Mouse (Mus musculus): Measurements from ENCODE around the gene Mrpl35. TPM values are rescaled to one million over a fixed set of nuclear protein-coding genes. Genes with fewer than 3 reads are reported as not detected.

The Mrpl35 gene
- polyA plus RNA-seq, 1 experiment from 2014 or later, result 59.7 TPM

DNA sequence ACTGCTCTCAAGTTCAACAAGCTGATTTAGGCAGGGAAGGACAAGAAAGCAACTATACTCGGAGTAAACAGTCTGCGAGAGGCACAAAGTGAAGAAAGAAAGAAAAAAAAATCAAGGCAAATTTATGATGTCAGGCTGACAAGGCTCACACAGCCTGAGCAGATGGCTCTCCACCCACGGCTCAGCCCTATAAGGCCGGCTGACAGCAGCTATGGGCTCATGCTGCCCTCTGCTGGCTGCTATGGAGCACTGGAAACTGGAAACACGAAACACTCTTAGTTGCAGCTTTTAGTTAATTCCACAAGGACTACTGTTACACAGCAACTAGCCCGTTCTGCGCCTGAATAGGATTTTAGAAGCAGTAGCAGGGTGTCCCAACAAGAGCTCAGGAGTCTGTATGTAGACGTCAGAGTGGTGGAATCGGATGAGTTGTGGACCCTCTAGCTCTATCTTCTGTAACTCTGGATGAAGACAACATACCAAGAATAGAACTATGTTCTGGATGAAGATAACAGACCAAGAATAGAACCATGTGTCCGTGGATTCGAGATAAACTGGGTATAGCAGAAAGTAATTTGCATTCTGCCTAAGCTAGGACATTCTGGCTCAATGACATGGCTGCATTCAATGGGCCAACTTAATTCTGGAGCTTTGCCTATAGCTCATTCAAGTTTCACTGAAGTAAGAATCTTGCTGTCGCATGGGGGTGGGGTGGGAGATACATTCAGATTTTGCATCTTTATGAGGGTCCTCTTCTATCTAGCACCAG is 22.5 kb downstream of the Mrpl35 start:
- H3K4me2 ChIP-seq (ENCODE audit: low read depth), result no peak overlapping the region
- ATAC-seq (ENCODE audit: insufficient read depth, low FRiP score, low TSS enrichment) (peak; percentile 90), DNase-seq (ENCODE audit: low spot score) (peak; percentile 81)
- H3K27ac ChIP-seq (ENCODE audit: low read depth, low read length), result no peak overlapping the region
- no peaks in the 10 kb centered on the region for H3K9me3 ChIP-seq (ENCODE audit: control insufficient read depth, low read length)
- H3K36me3 ChIP-seq (ENCODE audit: control insufficient read depth, insufficient read depth, low read length), result no peaks in the 10 kb centered on the region
- no peak overlapping the region for H3K9ac ChIP-seq (ENCODE audit: low read length)
- H3K27me3 ChIP-seq (ENCODE audit: control insufficient read depth, insufficient read depth, low read length), result no peaks in the 10 kb centered on the region
- no peaks in the 10 kb centered on the region for H3K4me1 ChIP-seq (ENCODE audit: control insufficient read depth, insufficient read depth, low read length)
- WGBS, result 27% methylated on average over 12 of the region's 12 CpGs
- no peak overlapping the region for H3K4me3 ChIP-seq (ENCODE audit: low read depth, low read length)

DNA sequence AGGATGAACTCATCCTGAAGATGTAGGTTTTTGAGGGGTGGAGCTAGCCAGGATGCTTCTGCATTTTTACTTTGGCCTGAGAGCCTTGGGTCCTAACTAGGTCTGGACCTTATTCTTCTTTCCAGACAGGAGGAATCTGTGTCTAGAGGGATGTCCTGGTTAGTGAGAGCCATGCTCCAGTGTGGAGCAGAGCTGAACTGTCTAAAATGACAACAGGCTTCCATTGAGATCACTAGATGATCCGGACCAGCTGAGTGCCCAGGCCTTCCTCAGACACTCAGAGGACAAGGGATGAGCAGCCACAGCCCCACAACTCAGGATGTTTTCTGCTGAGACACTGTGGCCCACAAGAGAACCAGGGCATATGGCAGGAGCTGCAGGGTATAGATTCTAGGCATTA is 23.2 kb downstream of the Mrpl35 start:
- no peak for DNase-seq (ENCODE audit: low spot score)
- H3K4me1 ChIP-seq (ENCODE audit: control insufficient read depth, insufficient read depth, low read length), result no peaks in the 10 kb centered on the region
- no peaks in the 10 kb centered on the region for H3K36me3 ChIP-seq (ENCODE audit: control insufficient read depth, insufficient read depth, low read length)
- no peak overlapping the region for H3K4me3 ChIP-seq (ENCODE audit: low read depth, low read length)
- WGBS, result 96% methylated on average over 1 of the region's 1 CpGs
- H3K27me3 ChIP-seq (ENCODE audit: control insufficient read depth, insufficient read depth, low read length), result no peaks in the 10 kb centered on the region
- no peaks in the 10 kb centered on the region for H3K9me3 ChIP-seq (ENCODE audit: control insufficient read depth, low read length)
- no peak overlapping the region for H3K9ac ChIP-seq (ENCODE audit: low read length)
- no peak overlapping the region for H3K4me2 ChIP-seq (ENCODE audit: low read depth)
- H3K27ac ChIP-seq (ENCODE audit: low read depth, low read length), result no peak overlapping the region
- ATAC-seq (ENCODE audit: insufficient read depth, low FRiP score, low TSS enrichment), result peak; percentile 43; the same call in 1 of the 2 replicates

DNA sequence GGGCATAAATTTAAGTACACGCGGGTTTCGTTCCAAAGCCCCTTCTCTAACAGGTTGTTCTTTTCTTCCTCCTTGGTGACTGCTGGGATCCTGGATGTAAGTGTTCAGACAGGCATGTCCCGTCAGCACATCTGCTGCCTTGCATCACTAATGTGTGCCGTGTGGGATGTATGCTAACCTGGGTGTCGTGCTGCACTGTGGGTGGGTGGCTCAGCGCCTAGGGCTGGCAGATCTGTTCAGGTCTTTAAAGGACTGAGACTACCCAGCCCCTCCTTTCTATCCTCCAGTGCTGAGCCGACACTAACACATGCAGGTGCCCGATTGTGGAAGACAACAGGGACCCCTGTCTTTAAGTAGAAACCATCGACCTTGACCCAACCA is 25.1 kb downstream of the Mrpl35 start:
- 77% methylated on average over 10 of the region's 10 CpGs for WGBS
- Histone ChIP-seq H3K4me3 (ENCODE audit: low read depth, low read length) (no peak overlapping the region), H3K9me3 (ENCODE audit: control insufficient read depth, low read length) (no peaks in the 10 kb centered on the region), H3K27me3 (ENCODE audit: control insufficient read depth, insufficient read depth, low read length) (no peaks in the 10 kb centered on the region), H3K9ac (ENCODE audit: low read length) (no peak overlapping the region), H3K27ac (ENCODE audit: low read depth, low read length) (no peak overlapping the region), H3K4me2 (ENCODE audit: low read depth) (no peak overlapping the region), H3K36me3 (ENCODE audit: control insufficient read depth, insufficient read depth, low read length) (no peaks in the 10 kb centered on the region), H3K4me1 (ENCODE audit: control insufficient read depth, insufficient read depth, low read length) (no peaks in the 10 kb centered on the region)
- no peak for DNase-seq (ENCODE audit: low spot score)
- ATAC-seq (ENCODE audit: insufficient read depth, low FRiP score, low TSS enrichment), result no peak

DNA sequence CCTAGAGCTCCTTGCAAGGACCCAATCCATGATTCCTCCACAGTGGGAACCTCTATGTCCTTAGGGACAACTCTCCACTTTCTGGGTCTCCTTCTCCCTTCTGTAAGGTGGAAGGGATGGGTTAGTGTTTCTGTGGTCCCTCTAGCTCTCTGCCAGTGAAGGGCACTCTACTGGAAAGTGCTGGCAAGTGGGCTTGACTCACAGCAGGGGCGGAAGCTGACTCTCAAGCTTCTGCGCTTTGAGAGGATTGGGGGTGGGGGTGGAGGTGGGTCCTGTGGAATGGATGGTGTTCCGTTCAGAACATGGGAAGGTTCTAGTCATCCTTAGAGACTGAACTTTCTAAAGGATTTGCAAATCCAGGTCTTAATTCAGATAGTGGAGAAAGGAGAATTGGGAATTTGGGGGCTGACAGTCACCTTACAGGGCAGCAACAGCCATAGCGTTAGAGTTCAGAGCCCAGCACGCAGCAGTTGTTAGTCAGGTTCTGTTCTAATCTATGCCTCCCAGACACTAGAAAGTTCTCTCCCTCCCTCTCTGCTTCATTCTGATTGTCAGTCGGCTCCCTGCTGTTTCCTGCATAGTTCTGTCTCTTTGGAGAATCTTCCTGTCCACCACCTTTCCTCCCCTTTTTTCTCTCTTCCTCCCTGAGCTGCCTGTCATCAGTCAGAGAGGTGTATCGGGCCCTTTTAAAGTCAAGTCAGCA is 25.6 kb downstream of the Mrpl35 start:
- no peaks in the 10 kb centered on the region for H3K27me3 ChIP-seq (ENCODE audit: control insufficient read depth, insufficient read depth, low read length)
- H3K4me1 ChIP-seq (ENCODE audit: control insufficient read depth, insufficient read depth, low read length), result no peaks in the 10 kb centered on the region
- H3K36me3 ChIP-seq (ENCODE audit: control insufficient read depth, insufficient read depth, low read length), result no peaks in the 10 kb centered on the region
- DNase-seq (ENCODE audit: low spot score) (no peak), ATAC-seq (ENCODE audit: insufficient read depth, low FRiP score, low TSS enrichment) (no peak)
- H3K9ac ChIP-seq (ENCODE audit: low read length), result no peak overlapping the region
- 61% methylated on average over 7 of the region's 7 CpGs for WGBS
- no peak overlapping the region for H3K4me3 ChIP-seq (ENCODE audit: low read depth, low read length)
- H3K4me2 ChIP-seq (ENCODE audit: low read depth), result no peak overlapping the region
- H3K9me3 ChIP-seq (ENCODE audit: control insufficient read depth, low read length), result no peaks in the 10 kb centered on the region
- H3K27ac ChIP-seq (ENCODE audit: low read depth, low read length), result no peak overlapping the region

DNA sequence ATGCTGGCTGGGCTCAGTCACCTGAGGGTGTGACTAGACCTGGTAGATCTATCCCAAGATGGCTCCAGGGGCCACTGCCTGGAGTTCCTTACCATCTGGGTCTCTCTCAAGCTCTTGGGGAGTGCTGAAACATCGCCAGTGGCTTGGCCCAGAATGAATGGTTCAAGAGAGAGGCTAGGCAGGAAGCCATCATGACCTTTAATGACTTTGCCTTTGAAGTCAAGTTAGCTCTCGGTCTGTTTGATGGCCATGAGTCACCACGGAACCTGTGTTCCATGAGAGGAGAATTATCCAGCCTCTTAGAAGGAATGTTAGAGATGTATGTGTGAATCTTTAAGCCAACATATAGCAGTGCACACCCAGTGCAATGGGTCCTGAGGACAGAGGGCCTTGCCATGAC is 27.4 kb downstream of the Mrpl35 start:
- no peak overlapping the region for H3K4me3 ChIP-seq (ENCODE audit: low read depth, low read length)
- WGBS, result 76% methylated on average over 3 of the region's 3 CpGs
- no peak overlapping the region for H3K9ac ChIP-seq (ENCODE audit: low read length)
- H3K27ac ChIP-seq (ENCODE audit: low read depth, low read length), result no peak overlapping the region
- H3K9me3 ChIP-seq (ENCODE audit: control insufficient read depth, low read length), result no peaks in the 10 kb centered on the region
- ATAC-seq (ENCODE audit: insufficient read depth, low FRiP score, low TSS enrichment) (no peak), DNase-seq (ENCODE audit: low spot score) (no peak)
- no peak overlapping the region for H3K4me2 ChIP-seq (ENCODE audit: low read depth)
- H3K27me3 ChIP-seq (ENCODE audit: control insufficient read depth, insufficient read depth, low read length), result no peaks in the 10 kb centered on the region
- H3K4me1 ChIP-seq (ENCODE audit: control insufficient read depth, insufficient read depth, low read length), result no peaks in the 10 kb centered on the region
- no peaks in the 10 kb centered on the region for H3K36me3 ChIP-seq (ENCODE audit: control insufficient read depth, insufficient read depth, low read length)

DNA sequence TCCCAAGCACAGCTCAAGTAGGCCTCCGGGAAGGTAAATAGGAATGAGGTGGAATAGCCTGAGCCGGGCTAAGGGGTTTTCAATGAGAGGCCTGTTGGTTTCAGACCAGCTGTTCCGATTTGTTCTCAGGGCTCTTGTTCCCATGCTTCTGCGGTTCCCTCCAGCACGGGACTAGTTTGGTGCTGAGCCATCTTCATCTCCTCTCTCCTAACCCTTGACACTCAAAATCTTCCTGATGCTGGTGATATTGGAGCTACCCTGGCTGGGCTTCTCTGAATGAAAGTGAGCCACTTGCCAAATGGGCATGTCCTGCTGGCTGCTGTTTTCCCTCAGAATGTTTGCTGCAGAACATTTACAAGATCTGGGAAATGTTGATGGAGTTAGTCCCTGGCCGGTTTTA is 35.0 kb downstream of the Mrpl35 start:
- no peak overlapping the region for H3K9ac ChIP-seq (ENCODE audit: low read length)
- no peaks in the 10 kb centered on the region for H3K4me1 ChIP-seq (ENCODE audit: control insufficient read depth, insufficient read depth, low read length)
- DNase-seq (ENCODE audit: low spot score) (no peak), ATAC-seq (ENCODE audit: insufficient read depth, low FRiP score, low TSS enrichment) (no peak)
- no peaks in the 10 kb centered on the region for H3K9me3 ChIP-seq (ENCODE audit: control insufficient read depth, low read length)
- no peak overlapping the region for H3K27ac ChIP-seq (ENCODE audit: low read depth, low read length)
- no peak overlapping the region for H3K4me2 ChIP-seq (ENCODE audit: low read depth)
- H3K27me3 ChIP-seq (ENCODE audit: control insufficient read depth, insufficient read depth, low read length), result no peaks in the 10 kb centered on the region
- H3K36me3 ChIP-seq (ENCODE audit: control insufficient read depth, insufficient read depth, low read length), result no peaks in the 10 kb centered on the region
- 85% methylated on average over 6 of the region's 6 CpGs for WGBS
- H3K4me3 ChIP-seq (ENCODE audit: low read depth, low read length), result no peak overlapping the region

DNA sequence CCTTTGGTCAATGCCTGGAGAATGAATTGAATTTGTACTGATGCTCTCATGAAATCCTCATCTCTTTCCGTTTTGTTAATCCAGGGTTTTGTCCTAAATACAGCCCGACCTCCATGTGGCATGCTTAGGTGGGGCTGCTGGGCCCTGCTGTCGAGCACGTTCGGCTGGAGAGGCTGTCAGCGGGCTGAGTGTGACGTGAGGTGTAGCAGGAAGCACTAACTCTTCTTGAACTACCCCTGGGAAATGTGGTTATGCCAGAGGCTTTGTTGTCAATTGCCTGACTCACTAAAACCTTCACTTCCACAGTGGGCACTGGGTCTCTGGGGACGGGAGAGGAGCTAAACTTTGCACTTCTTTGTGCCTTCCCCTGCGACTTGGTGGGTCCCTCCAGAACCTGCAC is 38.4 kb downstream of the Mrpl35 start:
- ATAC-seq (ENCODE audit: insufficient read depth, low FRiP score, low TSS enrichment) (no peak), DNase-seq (ENCODE audit: low spot score) (no peak)
- Histone ChIP-seq H3K36me3 (ENCODE audit: control insufficient read depth, insufficient read depth, low read length) (no peaks in the 10 kb centered on the region), H3K27me3 (ENCODE audit: control insufficient read depth, insufficient read depth, low read length) (no peaks in the 10 kb centered on the region), H3K9me3 (ENCODE audit: control insufficient read depth, low read length) (no peaks in the 10 kb centered on the region), H3K9ac (ENCODE audit: low read length) (no peak overlapping the region), H3K4me1 (ENCODE audit: control insufficient read depth, insufficient read depth, low read length) (no peaks in the 10 kb centered on the region), H3K4me3 (ENCODE audit: low read depth, low read length) (no peak overlapping the region), H3K27ac (ENCODE audit: low read depth, low read length) (no peak overlapping the region), H3K4me2 (ENCODE audit: low read depth) (no peak overlapping the region)
- 75% methylated on average over 9 of the region's 9 CpGs for WGBS

DNA sequence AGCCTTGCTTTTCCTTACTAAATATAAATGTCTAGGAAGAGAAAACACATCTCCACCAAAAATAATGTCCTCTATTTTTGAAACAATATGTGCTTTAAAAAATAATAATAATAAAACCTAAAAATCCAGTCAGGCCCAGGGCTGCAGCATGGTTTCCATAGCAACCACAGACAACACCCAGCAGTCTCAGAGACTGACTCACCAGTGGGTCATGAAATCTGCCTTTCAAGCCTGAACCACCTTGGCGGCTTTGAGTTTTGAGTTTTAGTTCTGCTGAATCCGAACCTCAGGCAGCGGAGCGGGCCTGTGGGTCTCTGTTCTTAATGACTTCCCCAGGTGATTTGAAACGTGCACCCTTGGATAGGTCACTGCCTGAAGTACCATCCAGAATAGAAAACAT is 43.6 kb downstream of the Mrpl35 start:
- H3K9ac ChIP-seq (ENCODE audit: low read length), result no peak overlapping the region
- H3K9me3 ChIP-seq (ENCODE audit: control insufficient read depth, low read length), result no peaks in the 10 kb centered on the region
- H3K27me3 ChIP-seq (ENCODE audit: control insufficient read depth, insufficient read depth, low read length), result no peaks in the 10 kb centered on the region
- 88% methylated on average over 5 of the region's 5 CpGs for WGBS
- H3K27ac ChIP-seq (ENCODE audit: low read depth, low read length), result no peak overlapping the region
- H3K4me3 ChIP-seq (ENCODE audit: low read depth, low read length), result no peak overlapping the region
- ATAC-seq (ENCODE audit: insufficient read depth, low FRiP score, low TSS enrichment) (no peak), DNase-seq (ENCODE audit: low spot score) (no peak)
- H3K36me3 ChIP-seq (ENCODE audit: control insufficient read depth, insufficient read depth, low read length), result no peaks in the 10 kb centered on the region
- H3K4me2 ChIP-seq (ENCODE audit: low read depth), result no peak overlapping the region
- H3K4me1 ChIP-seq (ENCODE audit: control insufficient read depth, insufficient read depth, low read length), result no peaks in the 10 kb centered on the region

DNA sequence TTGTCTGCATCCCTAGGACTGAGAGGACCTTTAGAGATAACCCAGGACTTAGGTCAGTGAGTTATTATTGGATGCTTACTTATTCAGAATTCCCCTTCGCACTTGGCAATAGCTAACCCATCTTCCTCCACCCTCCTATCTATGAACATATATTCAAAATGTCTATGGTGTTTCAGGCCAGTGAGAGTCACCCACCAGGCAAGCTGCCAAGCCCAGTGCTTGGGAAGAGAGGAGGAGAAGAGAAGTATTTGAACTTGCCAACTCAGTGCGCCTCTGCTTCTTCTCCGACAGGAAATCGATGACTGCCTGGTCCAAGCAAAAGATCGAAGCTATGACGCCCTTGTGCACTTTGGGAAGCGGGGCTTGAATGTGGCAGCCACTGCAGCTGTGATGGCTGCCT is 46.3 kb downstream of the Mrpl35 start:
- no peak overlapping the region for H3K4me3 ChIP-seq (ENCODE audit: low read depth, low read length)
- H3K27me3 ChIP-seq (ENCODE audit: control insufficient read depth, insufficient read depth, low read length), result no peaks in the 10 kb centered on the region
- DNase-seq (ENCODE audit: low spot score), result no peak
- 94% methylated on average over 7 of the region's 7 CpGs for WGBS
- H3K4me2 ChIP-seq (ENCODE audit: low read depth), result no peak overlapping the region
- H3K4me1 ChIP-seq (ENCODE audit: control insufficient read depth, insufficient read depth, low read length), result no peaks in the 10 kb centered on the region
- no peak overlapping the region for H3K9ac ChIP-seq (ENCODE audit: low read length)
- no peaks in the 10 kb centered on the region for H3K9me3 ChIP-seq (ENCODE audit: control insufficient read depth, low read length)
- H3K27ac ChIP-seq (ENCODE audit: low read depth, low read length), result no peak overlapping the region
- ATAC-seq (ENCODE audit: insufficient read depth, low FRiP score, low TSS enrichment), result no peak
- no peaks in the 10 kb centered on the region for H3K36me3 ChIP-seq (ENCODE audit: control insufficient read depth, insufficient read depth, low read length)
